Mouse (Mus musculus): ENCODE measurements at regions not wholly inside any gene's neighbourhood (a gene's known extent, or its start where the extent isn't known, plus 50 kb on each side); places are given as distances from the start of the nearest gene placed in this dataset.

GRCm38 (mm10) chr9:101421136-101421535 lies 169.5 kb upstream of the Ppp2r3a start:
- TF ChIP-seq CTCF (IDR thresholded peaks at IDR 0.05; ENCODE audit: low read depth) (no peak), EP300 (optimal IDR thresholded peaks at IDR 0.05) (no peak)
